Mouse (Mus musculus) kidney, embryonic 14.5 days (tissue): Measurements from ENCODE around the gene Ranbp17. TPM values are rescaled to one million over a fixed set of nuclear protein-coding genes. Genes with fewer than 3 reads are reported as not detected.

Source experiments
- ATAC-seq: fragments of 200-750 bp; cut with Nextera tagmentation; 2 replicates; pipeline ENCODE4 v1.8.0; 2017; ENCODE audit warnings: moderate number of reproducible peaks, mild to moderate bottlenecking, moderate TSS enrichment, moderate library complexity; ENCODE audit not compliant: low FRiP score, low TSS enrichment
- H3K27ac ChIP-seq: fragments of 300-500 bp; sonication (generic); 2 replicates; pipeline ENCODE4 v1.5.1; 2014; ENCODE audit warnings: low read depth, mild to moderate bottlenecking, low read length, moderate library complexity, mixed read lengths
- H3K27me3 ChIP-seq: fragments of 300-500 bp; sonication (generic); 2 replicates; pipeline ENCODE4 v1.6.1; 2014; ENCODE audit warnings: mild to moderate bottlenecking, low read length; ENCODE audit not compliant: control insufficient read depth, insufficient read depth
- H3K36me3 ChIP-seq: fragments of 300-500 bp; sonication (generic); 2 replicates; pipeline ENCODE4 v1.6.1; 2014; ENCODE audit warnings: low read length, mixed read lengths; ENCODE audit not compliant: control insufficient read depth, insufficient read depth
- H3K4me1 ChIP-seq: fragments of 300-500 bp; sonication (generic); 2 replicates; pipeline ENCODE4 v1.6.1; 2014; ENCODE audit warnings: low read length, mixed read lengths; ENCODE audit not compliant: control insufficient read depth, insufficient read depth
- H3K4me2 ChIP-seq: fragments of 300-500 bp; sonication (generic); replicated peaks from 2 replicates; pipeline ENCODE4 v1.6.1; 2014; ENCODE audit warnings: low read depth, mild to moderate bottlenecking, low read length
- H3K4me3 ChIP-seq: fragments of 300-500 bp; sonication (generic); 2 replicates; pipeline ENCODE4 v1.5.1; 2014; ENCODE audit warnings: mild to moderate bottlenecking, low read length
- H3K9ac ChIP-seq: fragments of 300-500 bp; sonication (generic); 2 replicates; pipeline ENCODE4 v1.6.1; 2014; ENCODE audit warnings: low read depth, mild to moderate bottlenecking, low read length, moderate library complexity
- H3K9me3 ChIP-seq: fragments of 300-500 bp; sonication (generic); 2 replicates; pipeline ENCODE4 v1.6.1; 2016; ENCODE audit warnings: low read length; ENCODE audit not compliant: control insufficient read depth
- WGBS: fragments of 180-500 bp; shearing (Covaris S2); extraction: QIAGEN DNeasy Blood & Tissue Kit; methylation state at CpG from one replicate; pipeline ENCODE4 v1.1.7; 2014; 5-methylcytosine and 5-hydroxymethylcytosine counted together
- polyA plus RNA-seq: library from polyadenylated mRNA; unstranded; fragments of >200 nt; fragmentation: Nextera tagmentation; extraction: Ambion mirVana; gene quantifications from 2 replicates; pipeline ENCODE4 v1.2.1, GENCODE M21; 2014

The Ranbp17 gene
- polyA plus RNA-seq, 1 experiment from 2014 or later: 9.8 TPM

- Histone ChIP-seq H3K4me3 (no peak overlapping the region), H3K9me3 (no peaks in the 10 kb centered on the region), H3K27ac (no peak overlapping the region), H3K4me2 (no peak overlapping the region), H3K4me1 (no peaks in the 10 kb centered on the region), H3K27me3 (no peaks in the 10 kb centered on the region), H3K9ac (no peak overlapping the region), H3K36me3 (no peaks in the 10 kb centered on the region)
- 61% methylated on average over 3 of the region's 3 CpGs for WGBS
- no peak for ATAC-seq
These were observed 20.0 kb upstream of the Ranbp17 start for GRCm38 (mm10) chr11:33533577-33533976.

- Histone ChIP-seq H3K9ac (no peak overlapping the region), H3K4me2 (no peak overlapping the region), H3K36me3 (no peaks in the 10 kb centered on the region), H3K9me3 (no peaks in the 10 kb centered on the region), H3K4me1 (no peaks in the 10 kb centered on the region), H3K27me3 (no peaks in the 10 kb centered on the region), H3K27ac (no peak overlapping the region), H3K4me3 (no peak overlapping the region)
- WGBS: 42% methylated on average over 2 of the region's 2 CpGs
- 0 out of 2 replicates have a peak, but pooled peaks have one; percentile 57 for ATAC-seq
These were observed 16.0 kb upstream of the Ranbp17 start for GRCm38 (mm10) chr11:33529576-33529975.

GRCm38 (mm10) chr11:33512854-33513375 lies 631 bp downstream of the Ranbp17 start:
- peak overlapping the region; percentile 72 for H3K9ac ChIP-seq
- 0 out of 2 replicates have a peak, but pooled peaks cover 2% of the 10 kb centered on the region for H3K9me3 ChIP-seq
- peak overlapping the region; percentile 67 for H3K4me2 ChIP-seq
- peak overlapping the region; percentile 57 for H3K4me3 ChIP-seq
- H3K27ac ChIP-seq: peak overlapping the region; percentile 18; the same call in 1 of the 2 replicates
- H3K36me3 ChIP-seq: no peaks in the 10 kb centered on the region
- no peaks in the 10 kb centered on the region for H3K4me1 ChIP-seq
- WGBS: 0% methylated on average over 43 of the region's 43 CpGs
- peak; percentile 93 for ATAC-seq
- no peaks in the 10 kb centered on the region for H3K27me3 ChIP-seq

- H3K36me3 ChIP-seq: no peaks in the 10 kb centered on the region
- H3K9me3 ChIP-seq: no peaks in the 10 kb centered on the region
- no peak overlapping the region for H3K9ac ChIP-seq
- H3K27me3 ChIP-seq: no peaks in the 10 kb centered on the region
- no peak overlapping the region for H3K27ac ChIP-seq
- ATAC-seq: no peak
- no peak overlapping the region for H3K4me2 ChIP-seq
- no peak overlapping the region for H3K4me3 ChIP-seq
- H3K4me1 ChIP-seq: no peaks in the 10 kb centered on the region
These were observed 4.1 kb downstream of the Ranbp17 start for GRCm38 (mm10) chr11:33509401-33509800.

- Histone ChIP-seq H3K27ac (no peak overlapping the region), H3K9ac (no peak overlapping the region), H3K4me1 (no peaks in the 10 kb centered on the region), H3K36me3 (peaks cover 3% of the 10 kb centered on the region; the same call in 1 of the 2 replicates), H3K9me3 (no peaks in the 10 kb centered on the region), H3K27me3 (no peaks in the 10 kb centered on the region), H3K4me3 (no peak overlapping the region), H3K4me2 (no peak overlapping the region)
- 57% methylated on average over 4 of the region's 4 CpGs for WGBS
- no peak for ATAC-seq
These were observed 27.8 kb downstream of the Ranbp17 start for GRCm38 (mm10) chr11:33485746-33486145.

- WGBS: 76% methylated on average over 10 of the region's 10 CpGs
- no peaks in the 10 kb centered on the region for H3K36me3 ChIP-seq
- no peak overlapping the region for H3K27ac ChIP-seq
- no peak overlapping the region for H3K9ac ChIP-seq
- H3K4me3 ChIP-seq: no peak overlapping the region
- no peaks in the 10 kb centered on the region for H3K27me3 ChIP-seq
- no peak for ATAC-seq
- no peak overlapping the region for H3K4me2 ChIP-seq
- no peaks in the 10 kb centered on the region for H3K9me3 ChIP-seq
- H3K4me1 ChIP-seq: no peaks in the 10 kb centered on the region
These were observed 33.1 kb downstream of the Ranbp17 start for GRCm38 (mm10) chr11:33480410-33480809.

GRCm38 (mm10) chr11:33479209-33479608 lies 34.3 kb downstream of the Ranbp17 start:
- Histone ChIP-seq H3K4me1 (no peaks in the 10 kb centered on the region), H3K27me3 (no peaks in the 10 kb centered on the region)
- ATAC-seq: no peak

GRCm38 (mm10) chr11:33476634-33477033 lies 36.9 kb downstream of the Ranbp17 start:
- H3K27ac ChIP-seq: no peak overlapping the region
- 91% methylated on average over 2 of the region's 2 CpGs for WGBS
- ATAC-seq: no peak

More at GRCm38 (mm10) chr11:33479209-33479608, 34.3 kb downstream of the Ranbp17 start:
- Histone ChIP-seq H3K9me3 (no peaks in the 10 kb centered on the region), H3K36me3 (no peaks in the 10 kb centered on the region), H3K4me3 (no peak overlapping the region), H3K9ac (no peak overlapping the region), H3K27ac (no peak overlapping the region), H3K4me2 (no peak overlapping the region)
- WGBS: 87% methylated on average over 4 of the region's 4 CpGs

GRCm38 (mm10) chr11:33461172-33461571 lies 52.4 kb downstream of the Ranbp17 start:
- Histone ChIP-seq H3K9me3 (no peaks in the 10 kb centered on the region), H3K4me2 (no peak overlapping the region), H3K4me3 (no peak overlapping the region), H3K4me1 (no peaks in the 10 kb centered on the region), H3K9ac (no peak overlapping the region), H3K27me3 (no peaks in the 10 kb centered on the region), H3K27ac (no peak overlapping the region), H3K36me3 (no peaks in the 10 kb centered on the region)
- 64% methylated on average over 1 of the region's 1 CpGs for WGBS
- ATAC-seq: no peak

More at GRCm38 (mm10) chr11:33476634-33477033, 36.9 kb downstream of the Ranbp17 start:
- Histone ChIP-seq H3K4me1 (no peaks in the 10 kb centered on the region), H3K27me3 (no peaks in the 10 kb centered on the region), H3K36me3 (no peaks in the 10 kb centered on the region; the same call in 1 of the 2 replicates), H3K4me2 (no peak overlapping the region), H3K9ac (no peak overlapping the region), H3K9me3 (no peaks in the 10 kb centered on the region), H3K4me3 (no peak overlapping the region)
